In genomic region chr6:87937178-87937788, GRCm38 (mm10) we compare ENCODE assay signal across 8 mouse cellular contexts. TPM values are rescaled to one million over a fixed set of nuclear protein-coding genes. Genes with fewer than 3 reads are reported as not detected.
A peak's percentile ranks its signal among the peaks of the same experiment; 100 is the strongest.
DNase-seq lines count a peak whose midpoint lies in the region; ATAC-seq and TF ChIP-seq lines count a peak whose summit lies in the region.

No protein-coding gene starts in this region.

- 34% methylated on average over 19 of the region's 19 CpGs for WGBS in lung, embryonic 14.5 days
- WGBS in forebrain, postnatal 0 days, result 36% methylated on average over 19 of the region's 19 CpGs
- WGBS in kidney, embryonic 15.5 days, result 31% methylated on average over 19 of the region's 19 CpGs
- WGBS in midbrain, embryonic 11.5 days, result 42% methylated on average over 19 of the region's 19 CpGs

- H3K9ac ChIP-seq in lung, embryonic 14.5 days, result no peak overlapping the region
- no peak overlapping the region for H3K9ac ChIP-seq in forebrain, postnatal 0 days
- no peak overlapping the region for H3K9ac ChIP-seq in kidney, embryonic 15.5 days
- no peak overlapping the region for H3K9ac ChIP-seq in midbrain, embryonic 11.5 days (ENCODE audit: low read length)

- no peak overlapping the region for H3K4me3 ChIP-seq in lung, embryonic 14.5 days (ENCODE audit: low read depth, low read length)
- no peak overlapping the region for H3K4me3 ChIP-seq in forebrain, postnatal 0 days (ENCODE audit: low read depth, low read length)
- no peak overlapping the region for H3K4me3 ChIP-seq in kidney, embryonic 15.5 days (replicated peaks)
- H3K4me3 ChIP-seq in midbrain, embryonic 11.5 days (ENCODE audit: low read depth, low read length), result no peak overlapping the region

- peaks cover 43% of the 10 kb centered on the region for H3K36me3 ChIP-seq in lung, embryonic 14.5 days (ENCODE audit: insufficient read depth)
- peaks cover 45% of the 10 kb centered on the region for H3K36me3 ChIP-seq in forebrain, postnatal 0 days (ENCODE audit: insufficient read depth)
- peaks cover 46% of the 10 kb centered on the region for H3K36me3 ChIP-seq in kidney, embryonic 15.5 days
- H3K36me3 ChIP-seq in midbrain, embryonic 11.5 days (ENCODE audit: control insufficient read depth, insufficient read depth, low read length), result peaks cover 6% of the 10 kb centered on the region; the same call in 1 of the 2 replicates

- no peaks in the 10 kb centered on the region for H3K27me3 ChIP-seq in lung, embryonic 14.5 days (ENCODE audit: insufficient read depth, low read length)
- no peaks in the 10 kb centered on the region for H3K27me3 ChIP-seq in forebrain, postnatal 0 days (ENCODE audit: insufficient read depth, low read length)
- H3K27me3 ChIP-seq in kidney, embryonic 15.5 days, result no peaks in the 10 kb centered on the region
- H3K27me3 ChIP-seq in midbrain, embryonic 11.5 days (ENCODE audit: control insufficient read depth, insufficient read depth, low read length), result no peaks in the 10 kb centered on the region

- no peaks in the 10 kb centered on the region for H3K9me3 ChIP-seq in lung, embryonic 14.5 days (ENCODE audit: low read depth, low read length)
- H3K9me3 ChIP-seq in forebrain, postnatal 0 days (ENCODE audit: low read length), result no peaks in the 10 kb centered on the region
- H3K9me3 ChIP-seq in kidney, embryonic 15.5 days (replicated peaks), result no peaks in the 10 kb centered on the region
- no peaks in the 10 kb centered on the region for H3K9me3 ChIP-seq in midbrain, embryonic 11.5 days (ENCODE audit: control insufficient read depth, low read length)

- DNase-seq in lung, embryonic 14.5 days, result peak; percentile 80
- no peak for DNase-seq in lung, postnatal 36 days
- peak; percentile 32 for DNase-seq in forebrain, postnatal 0 days
- DNase-seq in midbrain, embryonic 11.5 days (ENCODE audit: low spot score, missing footprints), result peak; percentile 90
- DNase-seq in spleen, adult 12 weeks (ENCODE audit: low spot score), result no peak
- no peak for DNase-seq in layer of hippocampus, postnatal 36 days
- DNase-seq in natural killer cell, adult 2 months (ENCODE audit: low spot score in 2 of 2), result no peak

- H3K4me1 ChIP-seq in lung, embryonic 14.5 days (ENCODE audit: insufficient read depth), result no peaks in the 10 kb centered on the region
- no peaks in the 10 kb centered on the region for H3K4me1 ChIP-seq in forebrain, postnatal 0 days (ENCODE audit: insufficient read depth)
- peaks cover 9% of the 10 kb centered on the region for H3K4me1 ChIP-seq in kidney, embryonic 15.5 days
- H3K4me1 ChIP-seq in midbrain, embryonic 11.5 days (ENCODE audit: control insufficient read depth, insufficient read depth, low read length), result peaks cover 2% of the 10 kb centered on the region; the same call in 1 of the 2 replicates

- no peak overlapping the region for H3K4me2 ChIP-seq in lung, embryonic 14.5 days
- H3K4me2 ChIP-seq in forebrain, postnatal 0 days (ENCODE audit: low read depth), result no peak overlapping the region
- peak overlapping the region; percentile 35 for H3K4me2 ChIP-seq in kidney, embryonic 15.5 days
- H3K4me2 ChIP-seq in midbrain, embryonic 11.5 days, result no peak overlapping the region

- H3K27ac ChIP-seq in lung, embryonic 14.5 days (ENCODE audit: low read depth), result no peak overlapping the region
- no peak overlapping the region for H3K27ac ChIP-seq in forebrain, postnatal 0 days (ENCODE audit: low read depth, low read length)
- H3K27ac ChIP-seq in kidney, embryonic 15.5 days, result peak overlapping the region; percentile 81
- peak overlapping the region; percentile 54; the same call in 1 of the 2 replicates for H3K27ac ChIP-seq in midbrain, embryonic 11.5 days (ENCODE audit: low read depth, low read length)

- peak; percentile 98 for ATAC-seq in lung, embryonic 14.5 days (ENCODE audit: insufficient read depth)
- ATAC-seq in forebrain, postnatal 0 days, result peak; percentile 84
- peak; percentile 99 for ATAC-seq in kidney, embryonic 15.5 days (replicated peaks; ENCODE audit: low FRiP score)
- peak; percentile 99 for ATAC-seq in midbrain, embryonic 11.5 days (ENCODE audit: low FRiP score)

- no peak for TF ChIP-seq CTCF in lung, embryonic 14.5 days (IDR thresholded peaks at IDR 0.05; ENCODE audit: low read depth)
- no peak for TF ChIP-seq CTCF in forebrain, postnatal 0 days (IDR thresholded peaks at IDR 0.05; ENCODE audit: low read depth)

RNA-seq across cellular contexts. Expression of gene Hmces, which starts 23.5 kb away (rescaled TPM):
- 55.3 and 59.2 TPM in 2 replicates for polyA plus RNA-seq in lung, embryonic 14.5 days (2014; fragmentation: Nextera tagmentation; extraction: Ambion mirVana)
- total RNA-seq in forebrain, postnatal 0 days (2014; rRNA removed), result 25.7 and 42.5 TPM in 2 replicates
- polyA plus RNA-seq in forebrain, postnatal 0 days (2015; fragmentation: Nextera tagmentation; extraction: Ambion mirVana), result 40.4 and 45.2 TPM in 2 replicates
- polyA plus RNA-seq in kidney, embryonic 15.5 days (2015; fragmentation: Nextera tagmentation; extraction: Ambion mirVana), result 58.5 and 59.5 TPM in 2 replicates
- polyA plus RNA-seq in midbrain, embryonic 11.5 days (2014; fragmentation: Nextera tagmentation; extraction: Ambion mirVana), result 42.8 and 47.6 TPM in 2 replicates
- total RNA-seq in layer of hippocampus, postnatal 36 days (2021), result 10 to 100 TPM; 24.3 to 28.4 TPM

RNA-seq across cellular contexts. Expression of gene H1fx, which starts 44.2 kb away (rescaled TPM):
- 62.9 and 74.4 TPM in 2 replicates for polyA plus RNA-seq in lung, embryonic 14.5 days (2014; fragmentation: Nextera tagmentation; extraction: Ambion mirVana)
- 16.7 and 26.7 TPM in 2 replicates for total RNA-seq in forebrain, postnatal 0 days (2014; rRNA removed)
- polyA plus RNA-seq in forebrain, postnatal 0 days (2015; fragmentation: Nextera tagmentation; extraction: Ambion mirVana), result 66.3 and 68.6 TPM in 2 replicates
- 25.8 and 28.0 TPM in 2 replicates for polyA plus RNA-seq in kidney, embryonic 15.5 days (2015; fragmentation: Nextera tagmentation; extraction: Ambion mirVana)
- 74.7 and 106 TPM in 2 replicates for polyA plus RNA-seq in midbrain, embryonic 11.5 days (2014; fragmentation: Nextera tagmentation; extraction: Ambion mirVana)
- total RNA-seq in layer of hippocampus, postnatal 36 days (2021), result 10 to 100 TPM; 63.5 to 71.7 TPM

RNA-seq across cellular contexts. Expression of gene Copg1, which starts 49.7 kb away (rescaled TPM):
- 177 TPM in 2 replicates for polyA plus RNA-seq in lung, embryonic 14.5 days (2014; fragmentation: Nextera tagmentation; extraction: Ambion mirVana)
- 171 and 186 TPM in 2 replicates for total RNA-seq in forebrain, postnatal 0 days (2014; rRNA removed)
- polyA plus RNA-seq in forebrain, postnatal 0 days (2015; fragmentation: Nextera tagmentation; extraction: Ambion mirVana), result 163 and 180 TPM in 2 replicates
- polyA plus RNA-seq in kidney, embryonic 15.5 days (2015; fragmentation: Nextera tagmentation; extraction: Ambion mirVana), result 159 and 164 TPM in 2 replicates
- polyA plus RNA-seq in midbrain, embryonic 11.5 days (2014; fragmentation: Nextera tagmentation; extraction: Ambion mirVana), result 124 and 132 TPM in 2 replicates
- total RNA-seq in layer of hippocampus, postnatal 36 days (2021), result 100 to 1,000 TPM; 238 to 252 TPM

Comparison
In these comparisons a context has a peak if more than half of its experiments do, and no peak if none do; other contexts are left out.
1. DNase-seq: peak in lung, embryonic 14.5 days (single experiment), forebrain, postnatal 0 days (single experiment) and midbrain, embryonic 11.5 days (single experiment); none in lung, postnatal 36 days (single experiment), spleen, adult 12 weeks (single experiment), layer of hippocampus, postnatal 36 days (0 of 2) and natural killer cell, adult 2 months (0 of 2).
2. H3K27ac ChIP-seq: peak in kidney, embryonic 15.5 days (single experiment) and midbrain, embryonic 11.5 days (single experiment); none in lung, embryonic 14.5 days (single experiment) and forebrain, postnatal 0 days (single experiment).
3. Peak in every context shown above with its lines, with median percentiles within 50 percentile points of each other: ATAC-seq.